Mouse (Mus musculus): ENCODE measurements around the gene Tstd3. TPM values are rescaled to one million over a fixed set of nuclear protein-coding genes. Genes with fewer than 3 reads are reported as not detected.

The Tstd3 gene
- polyA plus RNA-seq, 1 experiment = 3.9 TPM

DNA sequence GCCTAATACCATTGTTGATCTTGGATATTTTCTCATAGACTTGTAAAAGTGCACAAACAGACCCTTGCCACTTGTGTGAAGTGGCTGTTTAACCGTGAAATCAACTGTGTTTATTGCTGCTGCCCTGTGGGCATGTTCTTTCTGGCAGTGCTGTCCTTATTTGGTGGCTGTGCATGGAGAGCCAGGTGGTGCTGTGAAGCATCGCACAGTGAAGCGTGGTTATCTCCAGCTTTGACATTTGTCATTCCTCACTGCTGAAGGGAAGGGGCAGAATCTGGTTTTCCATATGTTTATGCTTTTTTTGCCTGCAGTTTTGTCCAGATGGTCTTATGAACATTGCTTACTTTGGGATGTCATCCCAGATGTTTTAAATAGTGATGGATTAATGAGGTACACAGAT is 26.6 kb upstream of the Tstd3 start:
- H3K27me3 ChIP-seq (replicated peaks; ENCODE audit: control insufficient read depth, insufficient read depth, low read length) = no peaks in the 10 kb centered on the region
- no peak overlapping the region for H3K4me3 ChIP-seq (ENCODE audit: insufficient read depth, low read depth, low read length)
- H3K27ac ChIP-seq (ENCODE audit: insufficient read depth, low read depth, low read length) = no peak overlapping the region
- no peak for DNase-seq
- TF ChIP-seq POLR2A (IDR thresholded peaks at IDR 0.05; ENCODE audit: low read depth, low read length) (no peak), CTCF (conservative IDR thresholded peaks at IDR 0.05; ENCODE audit: insufficient read depth, insufficient read length, low read depth, low read length) (no peak)
- 71% methylated on average over 3 of the region's 3 CpGs for WGBS
- peaks cover 1% of the 10 kb centered on the region; the same call in 1 of the 2 replicates for H3K36me3 ChIP-seq (ENCODE audit: control insufficient read depth, insufficient read depth, low read length)
- no peaks in the 10 kb centered on the region for H3K4me1 ChIP-seq (ENCODE audit: control insufficient read depth, insufficient read depth, low read length)

DNA sequence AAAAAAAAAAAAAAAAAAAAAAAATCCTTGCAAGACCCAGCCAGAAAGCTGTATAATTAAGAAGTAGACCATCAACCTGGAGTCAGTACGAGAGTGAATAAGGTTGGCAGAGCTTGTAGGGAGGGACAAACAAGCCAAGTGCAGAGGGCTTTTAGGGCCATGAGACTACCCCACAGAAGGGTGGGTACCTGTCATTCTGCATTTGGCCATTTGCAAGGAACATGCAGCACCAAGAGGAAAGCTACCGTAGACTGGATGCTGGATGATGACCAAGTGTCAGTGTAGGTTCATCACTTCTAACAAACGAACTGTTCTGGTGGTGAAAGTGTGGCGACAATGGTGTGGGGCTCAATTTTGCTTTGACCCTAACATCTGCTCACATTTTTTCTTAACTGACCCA is 22.8 kb upstream of the Tstd3 start:
- no peak overlapping the region for H3K27ac ChIP-seq (ENCODE audit: insufficient read depth, low read depth, low read length)
- peaks cover 1% of the 10 kb centered on the region; the same call in 1 of the 2 replicates for H3K36me3 ChIP-seq (ENCODE audit: control insufficient read depth, insufficient read depth, low read length)
- 84% methylated on average over 4 of the region's 4 CpGs for WGBS
- H3K4me1 ChIP-seq (ENCODE audit: control insufficient read depth, insufficient read depth, low read length) = no peaks in the 10 kb centered on the region
- H3K4me3 ChIP-seq (ENCODE audit: insufficient read depth, low read depth, low read length) = no peak overlapping the region
- no peaks in the 10 kb centered on the region for H3K27me3 ChIP-seq (replicated peaks; ENCODE audit: control insufficient read depth, insufficient read depth, low read length)
- DNase-seq = no peak
- TF ChIP-seq CTCF (conservative IDR thresholded peaks at IDR 0.05; ENCODE audit: insufficient read depth, insufficient read length, low read depth, low read length) (no peak), POLR2A (IDR thresholded peaks at IDR 0.05; ENCODE audit: low read depth, low read length) (no peak)

DNA sequence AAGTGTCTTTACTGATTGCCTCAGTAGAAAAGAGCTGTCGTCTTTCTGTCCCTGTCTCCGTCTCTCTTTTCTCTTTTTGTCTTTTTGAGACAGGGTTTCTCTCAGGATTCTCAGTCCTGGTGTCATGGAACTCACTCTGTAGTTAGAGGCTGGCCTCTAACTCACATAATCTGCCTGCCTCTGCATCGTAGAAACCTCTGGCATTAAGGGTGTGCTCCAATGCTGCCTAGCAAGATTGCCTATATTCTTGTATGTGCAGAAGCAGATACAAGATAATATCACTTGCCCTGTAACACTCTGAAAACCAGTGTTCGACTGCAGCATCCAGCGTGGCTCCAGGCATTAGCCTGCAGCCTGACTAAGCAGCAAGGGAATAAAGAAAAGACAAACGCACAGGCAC is 21.9 kb upstream of the Tstd3 start:
- DNase-seq = no peak
- TF ChIP-seq POLR2A (IDR thresholded peaks at IDR 0.05; ENCODE audit: low read depth, low read length) = no peak
- WGBS = 93% methylated on average over 6 of the region's 6 CpGs
- Histone ChIP-seq H3K36me3 (ENCODE audit: control insufficient read depth, insufficient read depth, low read length) (peaks cover 5% of the 10 kb centered on the region; the same call in 1 of the 2 replicates), H3K4me1 (ENCODE audit: control insufficient read depth, insufficient read depth, low read length) (no peaks in the 10 kb centered on the region), H3K4me3 (ENCODE audit: insufficient read depth, low read depth, low read length) (no peak overlapping the region), H3K27me3 (replicated peaks; ENCODE audit: control insufficient read depth, insufficient read depth, low read length) (no peaks in the 10 kb centered on the region), H3K27ac (ENCODE audit: insufficient read depth, low read depth, low read length) (no peak overlapping the region)

DNA sequence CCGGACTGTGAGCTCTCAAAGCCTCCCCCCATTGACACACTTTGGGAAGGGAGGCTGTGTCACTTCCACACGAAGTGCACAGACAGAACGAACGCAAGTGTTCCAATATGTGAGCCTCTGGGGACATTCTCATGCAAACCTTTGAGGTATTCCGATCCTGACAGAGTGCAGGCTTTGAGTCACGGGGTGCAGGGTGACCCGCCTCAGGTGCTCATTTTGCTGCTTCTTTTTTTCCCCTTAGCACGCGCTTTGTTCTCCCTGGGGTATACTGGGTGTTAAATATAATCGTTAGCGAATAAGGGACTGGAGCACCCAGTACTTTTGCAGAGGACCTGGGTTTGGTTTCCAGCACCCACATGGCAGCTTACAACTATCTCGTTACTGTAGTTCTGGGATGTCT is 19.3 kb upstream of the Tstd3 start:
- TF ChIP-seq CTCF (conservative IDR thresholded peaks at IDR 0.05; ENCODE audit: insufficient read depth, insufficient read length, low read depth, low read length) = no peak
- TF ChIP-seq POLR2A (IDR thresholded peaks at IDR 0.05; ENCODE audit: low read depth, low read length) = no peak
- no peak overlapping the region for H3K4me3 ChIP-seq (ENCODE audit: insufficient read depth, low read depth, low read length)
- H3K36me3 ChIP-seq (ENCODE audit: control insufficient read depth, insufficient read depth, low read length) = peaks cover 5% of the 10 kb centered on the region; the same call in 1 of the 2 replicates
- DNase-seq = no peak
- H3K27me3 ChIP-seq (replicated peaks; ENCODE audit: control insufficient read depth, insufficient read depth, low read length) = no peaks in the 10 kb centered on the region
- 95% methylated on average over 12 of the region's 12 CpGs for WGBS
- H3K27ac ChIP-seq (ENCODE audit: insufficient read depth, low read depth, low read length) = no peak overlapping the region
- peaks cover 4% of the 10 kb centered on the region; the same call in 1 of the 2 replicates for H3K4me1 ChIP-seq (ENCODE audit: control insufficient read depth, insufficient read depth, low read length)

DNA sequence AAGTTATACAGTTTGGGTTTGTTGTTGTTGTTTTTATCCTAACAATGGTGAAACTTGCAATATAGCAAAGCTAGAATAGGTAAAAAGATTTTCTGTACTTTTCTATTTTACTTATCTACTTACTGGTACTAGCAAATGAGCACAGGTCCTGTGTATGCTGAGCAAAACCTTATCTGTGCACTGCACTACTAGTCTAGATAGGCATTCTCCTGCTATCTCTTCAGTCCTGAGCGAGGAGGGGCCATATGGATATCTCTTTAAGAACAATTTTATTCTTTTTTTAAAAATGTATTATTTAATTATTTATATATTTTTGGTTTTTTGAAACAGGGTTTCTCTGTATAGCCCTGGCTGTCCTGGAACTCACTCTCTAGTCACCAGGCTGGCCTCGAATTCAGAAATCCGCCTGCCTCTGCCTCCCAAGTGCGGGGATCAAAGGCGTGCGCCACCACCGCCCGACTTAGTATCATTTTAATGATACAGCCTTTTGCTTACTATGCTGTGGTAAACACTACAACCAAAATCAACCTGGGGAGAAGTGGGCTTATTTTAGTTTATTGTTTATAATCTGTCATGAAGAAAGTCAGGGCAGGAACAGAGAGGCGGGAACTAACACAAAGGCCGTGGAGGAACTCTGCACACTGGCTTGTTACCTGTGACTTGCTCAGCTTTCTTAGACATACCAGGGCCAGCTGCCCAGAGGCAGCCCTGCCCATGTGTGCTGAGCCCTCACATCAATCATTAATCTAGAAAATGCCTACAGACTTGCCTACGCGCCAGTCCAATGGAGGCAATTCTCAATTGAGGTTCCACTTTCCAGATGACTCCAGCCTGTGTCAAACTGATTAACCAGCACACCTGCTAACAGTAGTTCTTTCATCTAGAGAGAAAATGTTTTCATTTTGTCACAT is 14.1 kb upstream of the Tstd3 start:
- TF ChIP-seq CTCF (conservative IDR thresholded peaks at IDR 0.05; ENCODE audit: insufficient read depth, insufficient read length, low read depth, low read length) (no peak), POLR2A (IDR thresholded peaks at IDR 0.05; ENCODE audit: low read depth, low read length) (no peak)
- Histone ChIP-seq H3K36me3 (ENCODE audit: control insufficient read depth, insufficient read depth, low read length) (peaks cover 3% of the 10 kb centered on the region; the same call in 1 of the 2 replicates), H3K27ac (ENCODE audit: insufficient read depth, low read depth, low read length) (no peak overlapping the region), H3K4me3 (ENCODE audit: insufficient read depth, low read depth, low read length) (no peak overlapping the region), H3K4me1 (ENCODE audit: control insufficient read depth, insufficient read depth, low read length) (peaks cover 8% of the 10 kb centered on the region; the same call in 1 of the 2 replicates), H3K27me3 (replicated peaks; ENCODE audit: control insufficient read depth, insufficient read depth, low read length) (no peaks in the 10 kb centered on the region)
- peak; percentile 81 for DNase-seq
- 74% methylated on average over 12 of the region's 12 CpGs for WGBS

DNA sequence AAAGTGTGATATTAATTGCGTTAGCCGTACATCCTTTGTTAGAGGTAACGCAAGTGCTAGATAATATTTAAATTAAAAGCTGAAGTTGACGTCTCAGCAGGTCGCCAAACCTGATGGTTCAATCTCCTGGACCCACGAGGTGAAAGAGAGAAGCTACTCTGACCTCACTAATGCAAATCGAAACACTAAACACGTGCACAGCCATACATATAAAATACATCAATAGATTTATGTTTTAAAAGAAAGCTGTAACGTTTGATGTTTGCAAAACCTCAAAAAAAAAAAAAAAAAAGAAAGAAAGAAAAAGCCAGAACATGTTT is 9.9 kb upstream of the Tstd3 start:
- H3K4me1 ChIP-seq (ENCODE audit: control insufficient read depth, insufficient read depth, low read length) = peaks cover 8% of the 10 kb centered on the region; the same call in 1 of the 2 replicates
- no peaks in the 10 kb centered on the region for H3K27me3 ChIP-seq (replicated peaks; ENCODE audit: control insufficient read depth, insufficient read depth, low read length)
- no peaks in the 10 kb centered on the region; the same call in 1 of the 2 replicates for H3K36me3 ChIP-seq (ENCODE audit: control insufficient read depth, insufficient read depth, low read length)
- no peak overlapping the region for H3K4me3 ChIP-seq (ENCODE audit: insufficient read depth, low read depth, low read length)
- TF ChIP-seq POLR2A (IDR thresholded peaks at IDR 0.05; ENCODE audit: low read depth, low read length) (no peak), CTCF (conservative IDR thresholded peaks at IDR 0.05; ENCODE audit: insufficient read depth, insufficient read length, low read depth, low read length) (no peak)
- no peak overlapping the region for H3K27ac ChIP-seq (ENCODE audit: insufficient read depth, low read depth, low read length)
- 3% methylated on average over 9 of the region's 9 CpGs for WGBS
- no peak for DNase-seq

DNA sequence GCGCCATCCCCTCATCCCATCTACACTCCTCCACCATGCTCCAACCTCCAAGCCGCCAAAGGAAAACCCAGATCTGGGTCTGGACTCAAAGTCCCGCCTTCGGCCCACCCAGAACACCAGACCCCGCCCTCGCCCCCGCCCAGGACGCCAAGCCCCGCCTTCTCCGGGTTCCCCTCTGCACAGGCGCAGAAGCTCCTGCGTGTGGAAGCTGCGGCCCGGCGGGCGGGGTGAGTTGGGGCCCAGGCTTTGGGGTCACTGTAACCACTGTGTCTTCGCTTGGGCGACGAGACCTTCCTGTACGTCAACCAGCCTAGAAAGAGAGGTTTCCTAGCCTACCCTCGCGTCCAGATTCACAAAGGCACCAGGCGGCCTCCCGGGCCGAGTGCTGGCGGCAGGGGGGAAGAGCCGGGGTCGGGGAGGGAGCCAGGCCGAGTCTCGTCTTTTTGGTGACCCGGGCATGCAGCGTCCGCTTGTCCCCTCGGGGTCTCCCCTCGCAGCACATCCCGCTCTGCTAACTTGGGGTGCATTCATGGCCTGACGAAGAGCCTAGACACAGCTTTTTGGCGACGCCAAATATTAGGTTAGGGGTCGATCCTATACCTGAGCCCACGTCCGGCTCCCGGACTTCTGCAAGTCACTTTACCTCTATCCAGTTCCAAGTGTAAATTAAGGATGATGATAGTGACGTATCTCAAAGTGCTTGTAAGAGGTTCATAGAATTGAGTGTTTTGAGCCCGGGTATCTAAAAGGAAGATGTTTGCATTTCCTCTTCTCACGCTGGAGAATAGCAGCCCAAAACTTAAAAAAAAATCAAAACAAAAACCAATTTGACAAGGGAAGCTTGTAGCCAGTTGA is 9.3 kb upstream of the Tstd3 start:
- peak overlapping the region; percentile 92 for H3K4me3 ChIP-seq (ENCODE audit: insufficient read depth, low read depth, low read length)
- WGBS = 1% methylated on average over 46 of the region's 46 CpGs
- no peaks in the 10 kb centered on the region for H3K27me3 ChIP-seq (replicated peaks; ENCODE audit: control insufficient read depth, insufficient read depth, low read length)
- DNase-seq = peak; percentile 95
- TF ChIP-seq CTCF (conservative IDR thresholded peaks at IDR 0.05; ENCODE audit: insufficient read depth, insufficient read length, low read depth, low read length) = no peak
- peak; percentile 15 for TF ChIP-seq POLR2A (IDR thresholded peaks at IDR 0.05; ENCODE audit: low read depth, low read length)
- H3K27ac ChIP-seq (ENCODE audit: insufficient read depth, low read depth, low read length) = peak overlapping the region; percentile 67; the same call in 1 of the 2 replicates
- peaks cover 4% of the 10 kb centered on the region; the same call in 1 of the 2 replicates for H3K4me1 ChIP-seq (ENCODE audit: control insufficient read depth, insufficient read depth, low read length)
- H3K36me3 ChIP-seq (ENCODE audit: control insufficient read depth, insufficient read depth, low read length) = no peaks in the 10 kb centered on the region

Data from kidney, adult 2 months (tissue).